ENCODE assay signal across 22 mouse cellular contexts in genomic region chr14:15359893-15360292, GRCm38 (mm10).
A peak's percentile ranks its signal among the peaks of the same experiment; 100 is the strongest.
DNase-seq lines count a peak whose midpoint lies in the region; ATAC-seq and TF ChIP-seq lines count a peak whose summit lies in the region.
"Had no signal": no experiment of that assay in that cellular context is flagged by ENCODE, and none has a peak within 500 bp of the region (broad histone marks: within the 10 kb centered on the region; RNA-seq: fewer than 3 reads in every experiment).

No protein-coding gene starts in this region.

- peak; percentile 48 for DNase-seq in heart, adult 11 months
- DNase-seq in heart, adult 8-10 months (ENCODE audit: low spot score) = no peak
- DNase-seq in layer of hippocampus, adult 2 months (ENCODE audit: low spot score in 2 of 2) = no peak
- no peak for DNase-seq in layer of hippocampus, adult 11-12 months (ENCODE audit: low spot score)
- peak; percentile 90 for DNase-seq in brain, adult 2 months (ENCODE audit: low read depth, low spot score)
- DNase-seq in cerebellum, adult 8-10 months = peak; percentile 41
- DNase-seq: adrenal gland, postnatal 36 days; B cell, adult 2 months; gastrocnemius, postnatal 10 days; heart, adult 2 months; kidney, postnatal 4 days; lung, adult 18-20 months; lung, postnatal 10 days had no signal

- no peak for TF ChIP-seq CTCF in layer of hippocampus, adult 2 months (conservative IDR thresholded peaks at IDR 0.05)

- H3K27ac ChIP-seq in layer of hippocampus, adult 2 months = peak overlapping the region; percentile 52
- H3K27ac ChIP-seq: embryonic facial prominence, embryonic 15.5 days; heart, adult 2 months; hindbrain, embryonic 12.5 days; limb, embryonic 13.5 days; liver, embryonic 12.5 days; midbrain, embryonic 10.5 days had no signal

- no peak for ATAC-seq in granulocyte monocyte progenitor cell, adult 5-6 weeks (replicated peaks; ENCODE audit: poor library complexity, severe bottlenecking)
- ATAC-seq: forebrain, embryonic 14.5 days; intestine, postnatal 0 days; liver, embryonic 12.5 days; Patski had no signal

- no peak overlapping the region for H3K4me3 ChIP-seq in layer of hippocampus, adult 2 months
- H3K4me3 ChIP-seq: embryonic facial prominence, embryonic 15.5 days; heart, adult 2 months; hindbrain, embryonic 12.5 days; limb, embryonic 13.5 days; liver, embryonic 12.5 days; midbrain, embryonic 10.5 days had no signal

Comparison
In these comparisons a context has a peak if more than half of its experiments do, and no peak if none do; other contexts are left out.
1. DNase-seq: peak in heart, adult 11 months (single experiment), brain, adult 2 months (single experiment) and cerebellum, adult 8-10 months (single experiment); none in heart, adult 8-10 months (single experiment), layer of hippocampus, adult 2 months (0 of 2) and layer of hippocampus, adult 11-12 months (single experiment).